Mouse (Mus musculus) heart, embryonic 12.5 days (tissue): ENCODE measurements around the gene Mrpl19. TPM values are rescaled to one million over a fixed set of nuclear protein-coding genes. Genes with fewer than 3 reads are reported as not detected.

Source experiments
- ATAC-seq: fragments of 200-750 bp; cut with Nextera tagmentation; 2 replicates; pipeline ENCODE4 v1.8.0; 2017; ENCODE audit warnings: moderate TSS enrichment, moderate library complexity; ENCODE audit not compliant: insufficient number of reproducible peaks, low FRiP score
- H3K27ac ChIP-seq: fragments of 300-500 bp; sonication (generic); 2 replicates; pipeline ENCODE4 v1.5.1; 2016; ENCODE audit warnings: mild to moderate bottlenecking, moderate library complexity; ENCODE audit not compliant: poor library complexity, severe bottlenecking
- H3K27me3 ChIP-seq: fragments of 300-500 bp; sonication (generic); replicated peaks from 2 replicates; pipeline ENCODE4 v1.6.1; 2016; ENCODE audit warnings: mild to moderate bottlenecking, moderate library complexity
- H3K36me3 ChIP-seq: fragments of 300-500 bp; sonication (generic); 2 replicates; pipeline ENCODE4 v1.6.1; 2016; ENCODE audit warnings: mild to moderate bottlenecking, moderate library complexity
- H3K4me1 ChIP-seq: fragments of 300-500 bp; sonication (generic); replicated peaks from 2 replicates; pipeline ENCODE4 v1.6.1; 2016; ENCODE audit warnings: mild to moderate bottlenecking
- H3K4me2 ChIP-seq: fragments of 300-500 bp; sonication (generic); 2 replicates; pipeline ENCODE4 v1.6.1; 2016; ENCODE audit warnings: mild to moderate bottlenecking, moderate library complexity
- H3K4me3 ChIP-seq: fragments of 300-500 bp; sonication (generic); 2 replicates; pipeline ENCODE4 v1.5.1; 2016; ENCODE audit warnings: mild to moderate bottlenecking
- H3K9ac ChIP-seq: fragments of 300-500 bp; sonication (generic); 2 replicates; pipeline ENCODE4 v1.6.1; 2016; ENCODE audit warnings: mild to moderate bottlenecking, moderate library complexity
- H3K9me3 ChIP-seq: fragments of 300-500 bp; sonication (generic); replicated peaks from 2 replicates; pipeline ENCODE4 v1.6.1; 2016; ENCODE audit warnings: mild to moderate bottlenecking, moderate library complexity
- WGBS: fragments of 180-500 bp; shearing (Covaris S2); methylation state at CpG from one replicate; pipeline ENCODE4 v1.1.7; 2016; 5-methylcytosine and 5-hydroxymethylcytosine counted together
- polyA plus RNA-seq: library from polyadenylated mRNA; unstranded; fragments of >200 nt; fragmentation: Nextera tagmentation; extraction: Ambion mirVana; gene quantifications from 2 replicates; pipeline ENCODE4 v1.2.1, GENCODE M21; 2016

Gene Mrpl19
- polyA plus RNA-seq, 1 experiment from 2014 or later = 62.7 TPM

DNA sequence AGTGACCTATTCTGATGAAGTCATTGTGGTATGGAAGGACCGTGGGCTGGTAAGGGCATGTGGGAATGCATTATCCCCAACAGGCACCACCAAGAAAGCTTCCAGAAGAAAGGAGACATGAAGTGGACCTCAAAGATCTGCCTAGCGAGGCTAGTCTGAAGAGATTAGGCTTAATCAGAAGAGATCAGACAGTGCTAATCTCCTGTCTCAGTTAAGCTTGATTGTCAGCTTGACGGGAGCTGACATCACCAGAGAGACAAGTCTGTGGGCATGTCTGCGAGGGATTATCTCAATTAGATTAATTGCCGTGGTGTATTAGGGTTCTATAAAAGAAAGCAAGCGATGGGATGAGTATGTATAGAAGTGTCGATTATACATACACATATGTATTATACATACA, 5.4 kb upstream of the Mrpl19 start:
- no peaks in the 10 kb centered on the region for H3K4me1 ChIP-seq

DNA sequence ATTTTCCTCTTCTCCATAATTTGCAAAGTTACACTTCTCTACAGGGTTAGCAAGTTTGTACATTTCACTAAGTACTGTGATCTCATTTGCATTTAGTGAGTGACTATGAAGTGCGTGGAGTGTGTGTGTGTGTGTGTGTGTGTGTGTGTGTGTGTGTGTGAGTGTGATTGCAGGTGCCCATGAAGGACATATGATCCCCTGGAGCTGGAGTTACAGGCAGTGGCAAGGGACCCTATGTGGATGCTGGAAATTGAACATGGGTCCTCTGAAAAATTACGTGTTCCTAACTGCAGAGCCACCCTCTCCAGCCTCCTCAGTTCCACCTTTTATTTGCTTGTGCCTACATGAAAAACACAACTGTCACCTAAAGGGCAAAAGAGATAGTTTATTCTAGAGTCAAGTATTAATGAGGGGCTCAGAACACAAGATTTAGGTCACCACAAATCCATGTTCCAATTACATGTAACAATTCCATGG, 348 bp upstream of the Mrpl19 start:
- Histone ChIP-seq H3K4me1 (peaks cover 5% of the 10 kb centered on the region), H3K27ac (no peak overlapping the region), H3K9me3 (no peaks in the 10 kb centered on the region), H3K4me3 (peak overlapping the region; percentile 95), H3K9ac (no peak overlapping the region), H3K27me3 (no peaks in the 10 kb centered on the region), H3K4me2 (peak overlapping the region; percentile 55), H3K36me3 (peaks cover 26% of the 10 kb centered on the region)
- WGBS = 49% methylated on average over 2 of the region's 2 CpGs
- ATAC-seq = no peak

More for the DNA sequence above, 5.4 kb upstream of the Mrpl19 start:
- H3K36me3 ChIP-seq = no peaks in the 10 kb centered on the region
- no peak for ATAC-seq
- H3K27ac ChIP-seq = no peak overlapping the region
- H3K4me2 ChIP-seq = no peak overlapping the region
- H3K9me3 ChIP-seq = no peaks in the 10 kb centered on the region
- 0 out of 2 replicates have a peak, but pooled peaks cover 5% of the 10 kb centered on the region for H3K27me3 ChIP-seq
- WGBS = 70% methylated on average over 7 of the region's 7 CpGs
- H3K9ac ChIP-seq = no peak overlapping the region
- no peak overlapping the region for H3K4me3 ChIP-seq

DNA sequence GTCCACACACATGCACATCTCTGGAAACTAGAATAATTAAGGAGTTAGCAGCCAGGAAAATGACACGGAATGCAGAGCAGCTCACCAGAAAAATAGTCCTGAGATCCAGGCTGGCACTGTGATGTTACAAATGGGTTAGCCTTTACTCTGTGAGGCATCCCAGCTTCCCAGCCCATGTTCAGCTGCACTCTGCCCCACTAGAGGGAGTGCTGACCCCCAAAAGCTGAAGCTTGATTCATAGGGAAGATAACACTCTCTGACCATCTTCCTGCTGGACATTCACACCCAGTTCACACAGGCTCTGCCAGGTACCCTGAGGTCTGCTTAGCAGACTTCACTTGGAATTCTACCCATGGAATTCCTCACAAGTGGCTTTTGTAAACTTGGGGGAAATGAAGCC, 5.5 kb downstream of the Mrpl19 start:
- ATAC-seq = no peak
- no peaks in the 10 kb centered on the region for H3K27me3 ChIP-seq
- H3K9ac ChIP-seq = no peak overlapping the region
- H3K4me2 ChIP-seq = no peak overlapping the region
- no peaks in the 10 kb centered on the region; the same call in 1 of the 2 replicates for H3K9me3 ChIP-seq
- peaks cover 80% of the 10 kb centered on the region for H3K36me3 ChIP-seq
- H3K4me3 ChIP-seq = no peak overlapping the region
- H3K4me1 ChIP-seq = peaks cover 5% of the 10 kb centered on the region
- WGBS = 71% methylated on average over 1 of the region's 1 CpGs
- no peak overlapping the region for H3K27ac ChIP-seq

DNA sequence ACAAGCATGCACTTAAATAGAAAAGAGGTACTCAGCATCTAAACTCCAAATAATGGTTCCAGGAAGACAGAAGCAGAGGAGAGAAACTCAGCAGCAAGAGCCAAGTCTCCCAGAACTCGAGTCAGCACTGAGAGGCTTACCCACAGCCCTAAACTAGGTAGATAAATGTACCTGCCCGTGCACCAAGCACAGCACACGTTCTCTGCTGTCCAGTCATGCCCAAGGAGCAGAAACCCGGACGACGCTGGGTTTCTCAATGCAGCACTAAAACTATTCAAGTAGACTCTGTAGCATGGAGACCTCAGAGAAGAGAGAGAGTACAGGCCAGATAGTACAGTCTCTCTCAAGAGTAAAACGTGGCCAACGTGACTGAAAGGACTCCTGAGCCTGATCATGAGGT, 5.9 kb downstream of the Mrpl19 start:
- 92% methylated on average over 8 of the region's 8 CpGs for WGBS
- Histone ChIP-seq H3K27ac (no peak overlapping the region), H3K9ac (no peak overlapping the region), H3K27me3 (no peaks in the 10 kb centered on the region), H3K9me3 (no peaks in the 10 kb centered on the region; the same call in 1 of the 2 replicates), H3K4me2 (no peak overlapping the region), H3K36me3 (peaks cover 84% of the 10 kb centered on the region), H3K4me3 (no peak overlapping the region), H3K4me1 (peaks cover 5% of the 10 kb centered on the region)
- ATAC-seq = no peak

DNA sequence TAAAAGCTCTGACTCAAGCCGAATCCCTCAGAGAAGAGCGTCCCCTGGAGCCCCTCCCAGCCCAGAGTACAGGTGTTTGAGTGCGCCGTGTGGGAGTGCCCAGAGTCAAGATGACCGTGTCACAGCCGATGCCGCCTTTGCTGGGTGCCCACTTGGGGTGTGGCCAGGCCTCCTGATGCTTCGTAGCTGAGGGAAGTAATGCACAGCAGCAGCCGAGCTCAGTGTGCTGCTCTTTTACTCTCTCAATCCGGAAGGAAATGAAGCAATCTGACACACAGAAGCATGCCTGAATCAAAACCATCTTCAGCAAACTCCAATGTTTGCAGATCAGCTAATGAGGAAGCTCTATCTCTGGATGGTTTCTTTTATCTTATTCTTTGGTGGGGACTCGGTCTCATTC, 7.8 kb downstream of the Mrpl19 start:
- peaks cover 89% of the 10 kb centered on the region for H3K36me3 ChIP-seq
- no peaks in the 10 kb centered on the region for H3K27me3 ChIP-seq
- no peak overlapping the region for H3K27ac ChIP-seq
- no peak overlapping the region for H3K4me3 ChIP-seq
- no peak for ATAC-seq
- no peak overlapping the region for H3K4me2 ChIP-seq
- no peaks in the 10 kb centered on the region for H3K4me1 ChIP-seq
- H3K9ac ChIP-seq = no peak overlapping the region
- WGBS = 83% methylated on average over 11 of the region's 11 CpGs
- no peaks in the 10 kb centered on the region; the same call in 1 of the 2 replicates for H3K9me3 ChIP-seq

DNA sequence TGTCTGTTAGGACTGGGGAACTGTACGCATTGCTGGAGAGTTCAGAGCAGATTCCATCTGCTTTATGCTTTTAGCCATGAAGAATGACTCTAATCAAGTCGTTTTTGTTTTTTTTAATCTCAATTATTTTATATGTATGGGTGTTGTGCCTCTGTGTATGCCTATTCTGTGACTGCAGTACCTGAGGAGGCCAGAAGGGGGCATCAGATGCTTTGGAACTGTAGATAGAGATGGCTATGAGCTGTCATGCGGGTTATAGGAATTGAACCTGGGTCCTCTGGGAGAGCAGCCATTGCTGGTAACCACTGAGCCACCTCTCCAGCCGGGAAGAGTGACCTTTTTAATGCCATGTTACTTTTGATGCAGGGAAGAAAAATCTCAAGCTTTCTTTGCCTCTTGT, 9.4 kb downstream of the Mrpl19 start:
- H3K36me3 ChIP-seq = peaks cover 88% of the 10 kb centered on the region
- ATAC-seq = no peak
- H3K4me2 ChIP-seq = no peak overlapping the region
- H3K9ac ChIP-seq = no peak overlapping the region
- no peak overlapping the region for H3K4me3 ChIP-seq
- no peaks in the 10 kb centered on the region for H3K27me3 ChIP-seq
- no peaks in the 10 kb centered on the region; the same call in 1 of the 2 replicates for H3K9me3 ChIP-seq
- H3K4me1 ChIP-seq = no peaks in the 10 kb centered on the region
- no peak overlapping the region for H3K27ac ChIP-seq
- 88% methylated on average over 4 of the region's 4 CpGs for WGBS

DNA sequence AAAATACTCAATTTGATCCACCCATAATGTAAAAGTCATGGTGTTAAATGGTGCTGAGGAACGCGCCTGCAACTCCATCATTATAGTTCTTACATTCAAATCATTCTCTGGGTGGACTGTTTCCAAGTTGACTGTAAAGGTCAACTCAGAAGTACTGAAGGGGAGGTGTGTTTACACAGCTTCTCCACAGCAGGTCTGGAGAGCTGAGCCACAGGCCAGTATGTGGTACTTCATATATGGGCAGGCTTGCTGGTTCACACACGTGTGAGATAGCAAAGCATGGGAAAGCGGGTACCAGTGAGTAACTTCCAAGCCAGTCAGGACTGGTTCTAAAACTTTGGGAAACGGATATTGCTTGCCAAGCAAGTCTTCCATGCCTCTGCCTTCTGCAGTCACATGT, 10.6 kb downstream of the Mrpl19 start:
- WGBS = 92% methylated on average over 5 of the region's 5 CpGs
- Histone ChIP-seq H3K4me3 (no peak overlapping the region), H3K27me3 (no peaks in the 10 kb centered on the region), H3K9me3 (no peaks in the 10 kb centered on the region; the same call in 1 of the 2 replicates), H3K4me1 (no peaks in the 10 kb centered on the region), H3K36me3 (peaks cover 90% of the 10 kb centered on the region), H3K27ac (no peak overlapping the region), H3K4me2 (no peak overlapping the region), H3K9ac (no peak overlapping the region)
- ATAC-seq = no peak

DNA sequence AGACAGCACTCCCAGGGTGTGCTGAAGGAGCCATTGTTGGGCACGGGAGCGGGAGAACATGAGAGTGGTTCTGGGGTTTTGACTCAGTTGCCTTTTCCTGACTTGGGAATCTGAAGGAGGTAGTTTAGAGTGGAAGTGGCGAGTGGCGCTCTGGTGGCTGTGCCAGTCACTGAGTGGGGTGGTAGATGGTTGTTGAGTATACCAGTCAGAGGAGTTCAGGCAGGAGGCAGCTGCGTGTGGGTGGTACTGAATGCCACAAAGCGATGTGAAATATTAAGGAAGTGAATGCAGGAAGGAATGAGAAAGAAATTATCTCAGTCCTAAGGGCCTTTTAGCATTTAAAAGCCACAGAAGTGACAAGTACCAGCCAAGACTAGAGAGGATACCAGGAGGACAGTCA, 18.9 kb downstream of the Mrpl19 start:
- no peak for ATAC-seq
- Histone ChIP-seq H3K36me3 (peaks cover 92% of the 10 kb centered on the region), H3K9ac (no peak overlapping the region), H3K27ac (no peak overlapping the region), H3K4me1 (no peaks in the 10 kb centered on the region), H3K27me3 (no peaks in the 10 kb centered on the region), H3K4me3 (no peak overlapping the region), H3K9me3 (no peaks in the 10 kb centered on the region), H3K4me2 (no peak overlapping the region)
- 90% methylated on average over 6 of the region's 6 CpGs for whole genome bisulfite sequencing

DNA sequence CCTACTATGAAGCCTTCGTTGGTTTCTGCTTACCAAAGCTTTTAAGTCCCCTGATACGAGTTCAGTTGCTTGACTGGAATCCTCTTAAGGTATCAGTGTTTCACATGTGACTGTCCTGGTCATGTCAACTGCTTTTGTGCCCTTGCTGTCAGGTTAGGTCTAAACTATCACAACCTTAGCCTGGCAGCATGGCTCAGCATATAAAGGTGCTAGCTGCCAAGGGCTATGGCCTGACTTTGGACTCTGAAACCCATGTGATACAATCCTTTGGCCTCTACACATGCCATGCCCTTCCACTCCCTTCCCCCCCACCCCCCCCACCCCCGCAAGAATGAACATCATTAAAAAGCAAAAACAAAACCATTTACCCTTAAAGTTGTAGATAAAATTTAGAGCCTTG, 21.3 kb downstream of the Mrpl19 start:
- ATAC-seq = no peak
- Histone ChIP-seq H3K4me1 (no peaks in the 10 kb centered on the region), H3K9me3 (no peaks in the 10 kb centered on the region), H3K36me3 (peaks cover 88% of the 10 kb centered on the region), H3K27ac (no peak overlapping the region), H3K9ac (no peak overlapping the region), H3K4me2 (no peak overlapping the region), H3K27me3 (no peaks in the 10 kb centered on the region), H3K4me3 (no peak overlapping the region)
- 79% methylated on average over 3 of the region's 3 CpGs for WGBS

DNA sequence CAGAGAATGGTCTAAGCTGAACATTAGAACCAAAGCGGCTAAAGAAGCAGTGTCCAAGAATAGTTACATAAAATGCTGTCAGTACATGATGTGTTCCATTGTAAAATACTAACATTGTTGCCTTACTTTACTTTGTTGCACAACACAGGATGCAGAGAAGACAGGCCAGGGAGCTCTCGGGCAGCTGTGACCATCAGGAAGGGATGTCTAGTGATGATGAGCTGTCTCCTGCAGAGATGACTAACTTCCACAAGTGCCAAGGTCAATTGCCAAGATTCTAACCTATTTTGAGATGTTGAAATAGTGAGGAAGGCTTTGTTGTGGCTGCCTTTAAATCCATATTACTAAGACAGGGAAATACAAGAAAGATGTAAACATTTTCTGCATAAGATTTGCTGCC, 22.5 kb downstream of the Mrpl19 start:
- ATAC-seq = no peak
- H3K36me3 ChIP-seq = peaks cover 82% of the 10 kb centered on the region

DNA sequence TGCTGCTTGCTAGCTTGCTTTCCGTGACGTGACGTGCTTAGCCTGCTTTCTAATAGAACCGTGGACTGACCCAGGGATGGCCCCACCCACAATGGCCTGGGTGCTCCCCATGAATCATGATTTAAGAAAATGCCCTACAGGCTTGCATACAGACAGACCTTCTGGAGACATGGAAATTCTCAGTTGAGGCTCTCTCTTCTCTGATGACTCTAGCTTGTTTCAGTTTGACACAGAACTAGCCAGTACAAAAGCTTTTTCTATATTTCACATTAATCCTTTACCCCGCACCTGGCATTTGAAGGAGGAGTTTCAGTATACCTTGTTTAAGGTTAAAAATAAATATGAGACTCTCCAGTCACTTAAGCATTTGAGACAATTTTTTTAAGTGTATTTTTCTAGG, 24.0 kb downstream of the Mrpl19 start:
- Histone ChIP-seq H3K4me2 (no peak overlapping the region), H3K4me3 (no peak overlapping the region), H3K36me3 (peaks cover 75% of the 10 kb centered on the region), H3K9me3 (no peaks in the 10 kb centered on the region), H3K4me1 (no peaks in the 10 kb centered on the region), H3K9ac (no peak overlapping the region), H3K27ac (no peak overlapping the region), H3K27me3 (no peaks in the 10 kb centered on the region)
- ATAC-seq = no peak
- 89% methylated on average over 5 of the region's 5 CpGs for WGBS

More for the DNA sequence above, 22.5 kb downstream of the Mrpl19 start:
- WGBS = 89% methylated on average over 2 of the region's 2 CpGs
- Histone ChIP-seq H3K9me3 (no peaks in the 10 kb centered on the region), H3K9ac (no peak overlapping the region), H3K4me2 (no peak overlapping the region), H3K27me3 (no peaks in the 10 kb centered on the region), H3K27ac (no peak overlapping the region), H3K4me1 (no peaks in the 10 kb centered on the region), H3K4me3 (no peak overlapping the region)

DNA sequence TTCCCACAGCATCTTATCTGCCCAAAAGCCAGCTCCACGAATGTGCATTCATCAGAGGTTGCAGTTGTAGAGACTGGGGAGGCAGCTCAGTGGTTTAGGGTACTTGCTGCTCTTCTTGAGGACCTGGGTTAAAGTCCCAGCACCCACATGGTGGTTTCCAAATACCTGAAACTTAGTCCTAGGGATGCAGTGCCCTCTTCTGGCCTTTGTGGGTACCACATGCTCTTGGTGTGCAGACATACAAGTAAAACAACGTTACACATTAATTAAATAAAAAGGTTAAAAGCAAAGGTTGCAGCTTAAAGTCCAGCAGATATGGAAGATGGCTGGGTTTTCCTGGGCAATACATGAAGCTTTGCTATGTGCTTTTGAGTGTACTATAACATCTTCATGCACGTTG, 32.5 kb downstream of the Mrpl19 start:
- no peak for ATAC-seq
- Histone ChIP-seq H3K27me3 (no peaks in the 10 kb centered on the region), H3K9me3 (no peaks in the 10 kb centered on the region), H3K4me1 (no peaks in the 10 kb centered on the region), H3K4me2 (no peak overlapping the region), H3K27ac (no peak overlapping the region), H3K9ac (no peak overlapping the region), H3K4me3 (no peak overlapping the region), H3K36me3 (peaks cover 78% of the 10 kb centered on the region)
- 92% methylated on average over 3 of the region's 3 CpGs for WGBS
